Mouse (Mus musculus): ENCODE results near the gene Taok3. TPM values are rescaled to one million over a fixed set of nuclear protein-coding genes. Genes with fewer than 3 reads are reported as not detected.
"Not testable (repeated sequence)": the region's sequence is repeated elsewhere in the genome, so short reads cannot be mapped to it uniquely, and the experiment has no call there.

The Taok3 gene
- polyA plus RNA-seq, 1 experiment from 2014 or later = 16.3 TPM

GRCm38 (mm10) chr5:117286286-117286685, 166.4 kb downstream of the Taok3 start:
- no peak overlapping the region for H3K27ac ChIP-seq (ENCODE audit: low read depth, low read length)
- H3K27me3 ChIP-seq (ENCODE audit: control insufficient read depth, insufficient read depth, low read length) = no peaks in the 10 kb centered on the region
- no peak for ATAC-seq (ENCODE audit: low FRiP score, low TSS enrichment)
- peaks cover 34% of the 10 kb centered on the region for H3K36me3 ChIP-seq (ENCODE audit: control insufficient read depth, insufficient read depth, low read length)
- H3K4me2 ChIP-seq (replicated peaks; ENCODE audit: low read depth, low read length) = peak overlapping the region; percentile 77
- H3K9me3 ChIP-seq (ENCODE audit: control insufficient read depth, low read length) = no peaks in the 10 kb centered on the region
- peaks cover 28% of the 10 kb centered on the region for H3K4me1 ChIP-seq (ENCODE audit: control insufficient read depth, insufficient read depth, low read length)
- H3K9ac ChIP-seq (ENCODE audit: low read depth, low read length) = peak overlapping the region; percentile 82; the same call in 1 of the 2 replicates
- 46% methylated on average over 3 of the region's 3 CpGs for WGBS
- peak overlapping the region; percentile 48 for H3K4me3 ChIP-seq (ENCODE audit: low read length)

GRCm38 (mm10) chr5:117286831-117287822, 167.2 kb downstream of the Taok3 start, which contains the start of gene Pebp1:
Pebp1 (minus strand) TSS chr5:117287625.
- H3K4me3 ChIP-seq (ENCODE audit: low read length) = peak within 1 kb of the TSS; percentile 48
- no peaks in the 10 kb centered on the region for H3K27me3 ChIP-seq (ENCODE audit: control insufficient read depth, insufficient read depth, low read length)
- peak within 1 kb of the TSS; percentile 82 for H3K9ac ChIP-seq (ENCODE audit: low read depth, low read length)
- ATAC-seq (ENCODE audit: low FRiP score, low TSS enrichment) = peak; percentile 97
- H3K27ac ChIP-seq (ENCODE audit: low read depth, low read length) = 0 out of 2 replicates have a peak within 1 kb of the TSS, but pooled peaks have one; percentile 30
- H3K9me3 ChIP-seq (ENCODE audit: control insufficient read depth, low read length) = no peaks in the 10 kb centered on the region
- H3K4me1 ChIP-seq (ENCODE audit: control insufficient read depth, insufficient read depth, low read length) = peaks cover 28% of the 10 kb centered on the region
- H3K4me2 ChIP-seq (replicated peaks; ENCODE audit: low read depth, low read length) = peak within 1 kb of the TSS; percentile 77
- under 1% methylated on average over 69 of the region's 77 CpGs for WGBS
- peaks cover 27% of the 10 kb centered on the region for H3K36me3 ChIP-seq (ENCODE audit: control insufficient read depth, insufficient read depth, low read length)

- H3K27ac ChIP-seq (ENCODE audit: low read depth, low read length) = no peak overlapping the region
- peaks cover 24% of the 10 kb centered on the region for H3K4me1 ChIP-seq (ENCODE audit: control insufficient read depth, insufficient read depth, low read length)
- H3K9me3 ChIP-seq (ENCODE audit: control insufficient read depth, low read length) = no peaks in the 10 kb centered on the region
- H3K9ac ChIP-seq (ENCODE audit: low read depth, low read length) = no peak overlapping the region
- no peaks in the 10 kb centered on the region for H3K27me3 ChIP-seq (ENCODE audit: control insufficient read depth, insufficient read depth, low read length)
- peaks cover 9% of the 10 kb centered on the region for H3K36me3 ChIP-seq (ENCODE audit: control insufficient read depth, insufficient read depth, low read length)
- no peak overlapping the region for H3K4me3 ChIP-seq (ENCODE audit: low read length)
- no peak overlapping the region for H3K4me2 ChIP-seq (replicated peaks; ENCODE audit: low read depth, low read length)
- no peak for ATAC-seq (ENCODE audit: low FRiP score, low TSS enrichment)
These were observed 169.7 kb downstream of the Taok3 start for GRCm38 (mm10) chr5:117289646-117290045.

GRCm38 (mm10) chr5:117290081-117290480, 170.2 kb downstream of the Taok3 start:
- Histone ChIP-seq H3K27me3 (ENCODE audit: control insufficient read depth, insufficient read depth, low read length) (no peaks in the 10 kb centered on the region), H3K4me2 (replicated peaks; ENCODE audit: low read depth, low read length) (no peak overlapping the region), H3K27ac (ENCODE audit: low read depth, low read length) (no peak overlapping the region), H3K4me3 (ENCODE audit: low read length) (no peak overlapping the region), H3K9ac (ENCODE audit: low read depth, low read length) (no peak overlapping the region), H3K9me3 (ENCODE audit: control insufficient read depth, low read length) (no peaks in the 10 kb centered on the region), H3K4me1 (ENCODE audit: control insufficient read depth, insufficient read depth, low read length) (peaks cover 22% of the 10 kb centered on the region), H3K36me3 (ENCODE audit: control insufficient read depth, insufficient read depth, low read length) (peaks cover 4% of the 10 kb centered on the region)
- ATAC-seq (ENCODE audit: low FRiP score, low TSS enrichment) = no peak
- WGBS = 93% methylated on average over 2 of the region's 2 CpGs

GRCm38 (mm10) chr5:117291312-117291711, 171.4 kb downstream of the Taok3 start:
- H3K27ac ChIP-seq (ENCODE audit: low read depth, low read length) = no peak overlapping the region
- ATAC-seq (ENCODE audit: low FRiP score, low TSS enrichment) = no peak
- no peak overlapping the region for H3K9ac ChIP-seq (ENCODE audit: low read depth, low read length)
- H3K4me3 ChIP-seq (ENCODE audit: low read length) = no peak overlapping the region
- no peak overlapping the region for H3K4me2 ChIP-seq (replicated peaks; ENCODE audit: low read depth, low read length)
- H3K9me3 ChIP-seq (ENCODE audit: control insufficient read depth, low read length) = no peaks in the 10 kb centered on the region
- no peaks in the 10 kb centered on the region for H3K36me3 ChIP-seq (ENCODE audit: control insufficient read depth, insufficient read depth, low read length)
- H3K4me1 ChIP-seq (ENCODE audit: control insufficient read depth, insufficient read depth, low read length) = peaks cover 9% of the 10 kb centered on the region
- no peaks in the 10 kb centered on the region for H3K27me3 ChIP-seq (ENCODE audit: control insufficient read depth, insufficient read depth, low read length)
- 90% methylated on average over 3 of the region's 3 CpGs for WGBS

- no peaks in the 10 kb centered on the region for H3K27me3 ChIP-seq (ENCODE audit: control insufficient read depth, insufficient read depth, low read length)
- WGBS = 45% methylated on average over 6 of the region's 6 CpGs
- no peak overlapping the region for H3K27ac ChIP-seq (ENCODE audit: low read depth, low read length)
- no peak overlapping the region for H3K4me3 ChIP-seq (ENCODE audit: low read length)
- no peak overlapping the region for H3K4me2 ChIP-seq (replicated peaks; ENCODE audit: low read depth, low read length)
- no peaks in the 10 kb centered on the region for H3K36me3 ChIP-seq (ENCODE audit: control insufficient read depth, insufficient read depth, low read length)
- no peak overlapping the region for H3K9ac ChIP-seq (ENCODE audit: low read depth, low read length)
- H3K9me3 ChIP-seq (ENCODE audit: control insufficient read depth, low read length) = no peaks in the 10 kb centered on the region
- peak; percentile 61 for ATAC-seq (ENCODE audit: low FRiP score, low TSS enrichment)
- H3K4me1 ChIP-seq (ENCODE audit: control insufficient read depth, insufficient read depth, low read length) = 0 out of 2 replicates have a peak, but pooled peaks cover 6% of the 10 kb centered on the region
These were observed 172.6 kb downstream of the Taok3 start for GRCm38 (mm10) chr5:117292547-117292946.

- not testable (repeated sequence) for H3K4me1 ChIP-seq (ENCODE audit: control insufficient read depth, insufficient read depth, low read length); H3K9me3 ChIP-seq (ENCODE audit: control insufficient read depth, low read length); H3K36me3 ChIP-seq (ENCODE audit: control insufficient read depth, insufficient read depth, low read length); H3K9ac ChIP-seq (ENCODE audit: low read depth, low read length); H3K27ac ChIP-seq (ENCODE audit: low read depth, low read length); ATAC-seq (ENCODE audit: low FRiP score, low TSS enrichment); H3K27me3 ChIP-seq (ENCODE audit: control insufficient read depth, insufficient read depth, low read length); H3K4me3 ChIP-seq (ENCODE audit: low read length); H3K4me2 ChIP-seq (replicated peaks; ENCODE audit: low read depth, low read length)
- WGBS = 82% methylated on average over 3 of the region's 3 CpGs
These were observed 173.8 kb downstream of the Taok3 start for GRCm38 (mm10) chr5:117293776-117294175.

- Histone ChIP-seq H3K9ac (ENCODE audit: low read depth, low read length) (no peak overlapping the region), H3K4me2 (replicated peaks; ENCODE audit: low read depth, low read length) (no peak overlapping the region), H3K27me3 (ENCODE audit: control insufficient read depth, insufficient read depth, low read length) (no peaks in the 10 kb centered on the region), H3K4me3 (ENCODE audit: low read length) (no peak overlapping the region), H3K27ac (ENCODE audit: low read depth, low read length) (no peak overlapping the region), H3K9me3 (ENCODE audit: control insufficient read depth, low read length) (no peaks in the 10 kb centered on the region), H3K4me1 (ENCODE audit: control insufficient read depth, insufficient read depth, low read length) (no peaks in the 10 kb centered on the region), H3K36me3 (ENCODE audit: control insufficient read depth, insufficient read depth, low read length) (no peaks in the 10 kb centered on the region)
- WGBS = 83% methylated on average over 8 of the region's 8 CpGs
- ATAC-seq (ENCODE audit: low FRiP score, low TSS enrichment) = no peak
These were observed 175.1 kb downstream of the Taok3 start for GRCm38 (mm10) chr5:117295011-117295410.

GRCm38 (mm10) chr5:117302899-117303298, 183.0 kb downstream of the Taok3 start:
- no peak overlapping the region for H3K4me3 ChIP-seq (ENCODE audit: low read length)
- no peaks in the 10 kb centered on the region; the same call in 1 of the 2 replicates for H3K9me3 ChIP-seq (ENCODE audit: control insufficient read depth, low read length)
- WGBS = 64% methylated on average over 3 of the region's 3 CpGs
- ATAC-seq (ENCODE audit: low FRiP score, low TSS enrichment) = no peak
- no peaks in the 10 kb centered on the region for H3K36me3 ChIP-seq (ENCODE audit: control insufficient read depth, insufficient read depth, low read length)
- H3K9ac ChIP-seq (ENCODE audit: low read depth, low read length) = no peak overlapping the region
- H3K4me2 ChIP-seq (replicated peaks; ENCODE audit: low read depth, low read length) = no peak overlapping the region
- no peaks in the 10 kb centered on the region for H3K27me3 ChIP-seq (ENCODE audit: control insufficient read depth, insufficient read depth, low read length)
- H3K4me1 ChIP-seq (ENCODE audit: control insufficient read depth, insufficient read depth, low read length) = no peaks in the 10 kb centered on the region
- no peak overlapping the region for H3K27ac ChIP-seq (ENCODE audit: low read depth, low read length)
